23 mouse cellular contexts compared by ENCODE assay signal in the genomic region with DNA sequence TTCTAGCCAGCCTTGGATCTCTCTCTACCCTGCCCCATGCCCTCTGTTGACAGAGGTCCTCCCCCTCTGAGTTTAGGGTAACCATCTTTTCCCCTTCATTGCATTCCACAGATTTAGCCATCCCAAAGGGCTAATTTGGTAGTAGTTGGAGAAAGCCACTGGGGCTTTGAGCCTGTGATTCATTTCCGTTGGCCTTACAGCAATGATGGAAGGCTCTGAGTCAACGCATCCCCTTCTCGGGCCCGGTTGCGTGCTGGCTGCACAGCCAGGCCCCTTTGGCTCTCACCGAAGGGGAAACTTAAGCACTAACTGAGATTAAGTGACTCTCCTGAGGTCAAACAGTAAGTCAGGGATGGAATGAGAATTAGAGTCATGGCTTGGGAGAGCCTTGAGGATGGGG. TPM values are rescaled to one million over a fixed set of nuclear protein-coding genes. Genes with fewer than 3 reads are reported as not detected.
A peak's percentile ranks its signal among the peaks of the same experiment; 100 is the strongest.
DNase-seq lines count a peak whose midpoint lies in the region; ATAC-seq lines count a peak whose summit lies in the region.
"Had no signal": no experiment of that assay in that cellular context is flagged by ENCODE, and none has a peak within 500 bp of the region (broad histone marks: within the 10 kb centered on the region; RNA-seq: fewer than 3 reads in every experiment).

No protein-coding gene starts in this region.

- no peak overlapping the region for H3K4me3 ChIP-seq in midbrain, embryonic 15.5 days
- H3K4me3 ChIP-seq: embryonic facial prominence, embryonic 10.5 days; erythroblast, embryonic 14.5 days; forebrain, embryonic 10.5 days; gastrocnemius, adult 2 months; heart, embryonic 10.5 days; hindbrain, embryonic 12.5 days had no signal

- no peaks in the 10 kb centered on the region for H3K9me3 ChIP-seq in midbrain, embryonic 15.5 days
- H3K9me3 ChIP-seq: embryonic facial prominence, embryonic 10.5 days; forebrain, embryonic 10.5 days; heart, embryonic 10.5 days; hindbrain, embryonic 12.5 days had no signal

- 95% methylated on average over 6 of the region's 6 CpGs for WGBS in midbrain, embryonic 15.5 days

- DNase-seq in adrenal gland, postnatal 25 days, result peak; percentile 3
- DNase-seq in adrenal gland, postnatal 10 days, result no peak
- DNase-seq in 3T3-L1 (ENCODE audit: low read depth, low spot score) (peak; percentile 65), NIH3T3 (ENCODE audit: low read depth) (peak; percentile 75)
- no peak for DNase-seq in lung, postnatal 14 days
- DNase-seq: cerebellum, adult 18-20 months; cerebellum, adult 9-11 months; cerebellum, postnatal 36 days; gastrocnemius, adult 2 months; gastrocnemius, postnatal 25 days; heart, postnatal 10 days; heart, postnatal 4 days; kidney, adult 18-20 months had no signal

- no peak overlapping the region for H3K27ac ChIP-seq in midbrain, embryonic 15.5 days
- H3K27ac ChIP-seq: embryonic facial prominence, embryonic 10.5 days; forebrain, embryonic 10.5 days; gastrocnemius, adult 2 months; heart, embryonic 10.5 days; hindbrain, embryonic 12.5 days had no signal

- ATAC-seq in midbrain, embryonic 15.5 days (replicated peaks), result no peak
- ATAC-seq: forebrain, embryonic 14.5 days; hindbrain, embryonic 16.5 days; inflammation-experienced regulatory T-cells, adult 6 months had no signal

- no peaks in the 10 kb centered on the region for H3K27me3 ChIP-seq in midbrain, embryonic 15.5 days (replicated peaks)
- H3K27me3 ChIP-seq: CH12.LX; hindbrain, embryonic 12.5 days had no signal

- H3K36me3 ChIP-seq in midbrain, embryonic 15.5 days (replicated peaks), result no peaks in the 10 kb centered on the region
- H3K36me3 ChIP-seq: embryonic facial prominence, embryonic 10.5 days; forebrain, embryonic 10.5 days; heart, embryonic 10.5 days; hindbrain, embryonic 12.5 days had no signal

- H3K4me2 ChIP-seq in midbrain, embryonic 15.5 days, result no peak overlapping the region
- H3K4me2 ChIP-seq: hindbrain, embryonic 12.5 days had no signal

- H3K4me1 ChIP-seq in midbrain, embryonic 15.5 days, result no peaks in the 10 kb centered on the region
- H3K4me1 ChIP-seq: heart, embryonic 10.5 days had no signal

- H3K9ac ChIP-seq in midbrain, embryonic 15.5 days, result no peak overlapping the region
- H3K9ac ChIP-seq: hindbrain, embryonic 12.5 days had no signal

RNA-seq across cellular contexts. Expression of gene Tsc22d1, which starts 41.1 kb away (rescaled TPM):
- 968 and 1,277 TPM in 2 replicates for total RNA-seq in adrenal gland, postnatal 25 days (2021)
- total RNA-seq in adrenal gland, postnatal 10 days (2021), result 100 to 1,000 TPM; 737 to 939 TPM
- polyA plus RNA-seq in midbrain, embryonic 15.5 days (2015; fragmentation: Nextera tagmentation; extraction: Ambion mirVana), result 792 and 811 TPM in 2 replicates

Comparison
In these comparisons a context has a peak if more than half of its experiments do, and no peak if none do; other contexts are left out.
1. DNase-seq: peak in adrenal gland, postnatal 25 days (single experiment), 3T3-L1 (single experiment) and NIH3T3 (single experiment); none in adrenal gland, postnatal 10 days (single experiment) and lung, postnatal 14 days (single experiment).